Mouse (Mus musculus): ENCODE results near the gene Cdk2ap2. TPM values are rescaled to one million over a fixed set of nuclear protein-coding genes. Genes with fewer than 3 reads are reported as not detected.
"Not testable (repeated sequence)": the region's sequence is repeated elsewhere in the genome, so short reads cannot be mapped to it uniquely, and the experiment has no call there.

Gene Cdk2ap2
- polyA plus RNA-seq, 1 experiment = 32.1 TPM

DNA sequence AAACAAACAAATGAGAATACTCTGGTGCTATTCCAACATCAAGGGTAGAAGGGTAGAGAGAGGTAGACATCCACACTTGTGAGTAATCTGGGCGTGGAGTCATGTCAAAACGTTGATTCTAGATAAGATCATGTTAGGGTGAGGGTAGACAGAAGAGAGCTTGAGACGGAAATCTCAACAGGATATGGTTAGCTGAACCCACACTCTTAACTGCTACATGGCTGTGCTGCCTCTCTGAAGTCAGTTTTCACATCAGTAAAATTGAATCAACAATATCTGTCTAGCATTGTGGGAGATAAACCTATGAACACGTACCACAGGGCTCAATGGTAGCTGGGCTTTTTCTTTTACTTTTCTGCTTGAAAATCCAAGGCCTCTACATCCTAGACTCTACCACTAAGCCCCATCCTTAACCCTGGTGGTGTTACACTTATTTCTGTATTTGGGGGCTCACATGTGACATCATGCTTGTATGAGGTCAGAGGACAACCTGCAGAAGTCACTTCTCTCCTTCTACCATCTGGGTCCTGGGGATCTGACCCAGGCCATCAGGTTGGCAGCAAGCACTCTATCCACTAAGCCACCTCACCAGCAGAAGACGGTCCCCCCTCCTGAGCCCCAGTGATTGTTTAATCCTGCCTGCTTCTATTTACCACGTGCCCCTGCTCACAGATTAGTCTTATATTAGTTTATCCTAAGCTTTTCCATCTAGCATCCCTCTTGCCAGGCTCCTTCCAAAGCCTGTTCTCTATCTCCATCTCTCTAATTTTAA, 22.9 kb downstream of the Cdk2ap2 start:
- TF ChIP-seq CTCF (IDR thresholded peaks at IDR 0.05; ENCODE audit: borderline replicate concordance, insufficient read depth, low read length) = no peak
- TF ChIP-seq POLR2A (IDR thresholded peaks at IDR 0.05; ENCODE audit: low read depth, low read length) = no peak
- no peak overlapping the region for H3K27ac ChIP-seq (ENCODE audit: insufficient read depth, low read length)
- no peaks in the 10 kb centered on the region for H3K4me1 ChIP-seq (ENCODE audit: control insufficient read depth, insufficient read depth, low read length)
- no peak overlapping the region for H3K4me3 ChIP-seq (ENCODE audit: insufficient read depth, low read length)

GRCm38 (mm10) chr19:4120496-4120895, 23.5 kb downstream of the Cdk2ap2 start:
- H3K27ac ChIP-seq (ENCODE audit: insufficient read depth, low read length) = no peak overlapping the region
- H3K4me3 ChIP-seq (ENCODE audit: insufficient read depth, low read length) = no peak overlapping the region
- no peak for TF ChIP-seq CTCF (IDR thresholded peaks at IDR 0.05; ENCODE audit: borderline replicate concordance, insufficient read depth, low read length)
- TF ChIP-seq POLR2A (IDR thresholded peaks at IDR 0.05; ENCODE audit: low read depth, low read length) = no peak
- no peaks in the 10 kb centered on the region for H3K4me1 ChIP-seq (ENCODE audit: control insufficient read depth, insufficient read depth, low read length)

DNA sequence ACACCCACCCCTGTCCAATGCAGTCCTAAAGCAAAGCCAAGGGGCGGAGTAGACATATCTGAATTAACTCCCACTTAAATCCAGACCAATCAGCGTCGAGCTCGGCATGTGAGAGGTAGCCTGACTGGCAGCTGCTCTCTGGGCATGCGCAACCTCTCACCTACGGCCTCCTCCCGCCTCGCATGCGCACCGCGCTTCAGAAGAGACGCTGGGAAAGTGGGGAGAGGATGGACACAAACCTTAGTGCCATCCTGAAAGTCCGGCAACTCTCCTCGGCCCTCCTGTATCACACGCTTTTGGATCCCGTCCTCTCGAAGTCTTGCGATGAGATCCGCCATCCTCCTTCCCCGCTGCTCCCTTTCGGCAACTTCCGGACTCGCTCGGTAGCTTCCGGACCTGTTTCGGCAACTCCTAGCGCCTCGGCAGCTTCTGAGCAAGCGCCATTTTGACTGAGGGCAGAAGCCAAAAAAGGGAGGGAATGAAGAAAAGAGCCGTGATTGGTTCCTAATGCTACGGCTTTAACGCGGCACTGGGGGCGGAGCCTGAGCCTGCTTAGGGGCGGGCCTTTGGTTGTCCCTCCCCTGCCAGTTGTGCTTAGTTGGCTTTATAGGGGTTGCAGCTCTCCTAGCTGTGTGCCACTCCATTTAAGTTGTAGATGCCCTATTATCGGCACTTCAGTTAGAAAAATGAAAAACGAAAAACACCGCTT, 24.3 kb downstream of the Cdk2ap2 start:
- peak overlapping the region; percentile 57 for H3K27ac ChIP-seq (ENCODE audit: insufficient read depth, low read length)
- H3K4me3 ChIP-seq (ENCODE audit: insufficient read depth, low read length) = peak overlapping the region; percentile 41
- peak; percentile 83 for TF ChIP-seq POLR2A (IDR thresholded peaks at IDR 0.05; ENCODE audit: low read depth, low read length)
- no peak for TF ChIP-seq CTCF (IDR thresholded peaks at IDR 0.05; ENCODE audit: borderline replicate concordance, insufficient read depth, low read length)
- no peaks in the 10 kb centered on the region for H3K4me1 ChIP-seq (ENCODE audit: control insufficient read depth, insufficient read depth, low read length)

GRCm38 (mm10) chr19:4121896-4122295, 24.9 kb downstream of the Cdk2ap2 start:
- not testable (repeated sequence) for H3K4me1 ChIP-seq (ENCODE audit: control insufficient read depth, insufficient read depth, low read length); H3K27ac ChIP-seq (ENCODE audit: insufficient read depth, low read length); H3K4me3 ChIP-seq (ENCODE audit: insufficient read depth, low read length)

DNA sequence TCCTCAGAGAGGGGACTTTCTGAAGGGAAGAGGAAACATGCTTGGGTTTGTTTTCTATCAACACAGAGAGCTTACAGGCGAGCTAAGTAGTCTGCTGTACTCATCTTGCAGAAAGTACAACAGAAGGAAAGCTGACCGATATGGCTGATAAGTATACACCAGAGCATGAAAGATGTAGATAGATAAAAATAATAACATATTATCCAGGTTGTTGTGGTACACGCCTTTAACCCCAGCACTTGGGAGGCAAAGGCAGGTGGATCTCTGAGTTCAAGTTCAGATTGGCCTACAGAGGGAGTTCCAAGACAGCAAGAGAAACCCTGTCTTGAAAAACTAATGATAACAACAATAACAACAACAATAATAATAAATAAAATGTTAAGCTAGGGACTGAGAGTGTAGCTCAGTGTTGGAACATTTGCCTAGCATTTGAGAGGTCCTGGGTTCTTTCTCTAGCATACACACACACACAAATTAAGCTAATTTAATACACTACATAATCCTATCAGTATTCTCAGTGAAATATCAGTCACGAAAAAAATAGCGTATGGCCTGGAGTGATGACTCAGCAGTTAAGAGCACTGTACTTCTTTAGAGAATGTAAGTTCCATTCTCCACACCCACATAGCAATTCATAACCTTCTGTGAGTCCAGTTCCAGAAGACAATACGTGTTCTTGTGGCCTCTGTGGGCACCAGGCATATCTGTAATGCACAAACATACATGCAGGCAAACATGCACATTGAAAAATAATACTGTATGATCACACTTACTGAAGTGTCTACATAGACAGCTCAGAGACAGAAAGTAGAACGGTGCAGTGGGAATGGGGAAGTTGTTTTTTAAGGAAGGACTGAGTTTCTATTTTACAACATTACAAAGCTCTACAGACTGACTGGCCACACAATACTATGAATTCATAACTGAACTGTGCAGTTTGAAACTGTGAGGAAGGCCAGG, 25.7 kb downstream of the Cdk2ap2 start:
- Histone ChIP-seq H3K27ac (ENCODE audit: insufficient read depth, low read length) (peak overlapping the region; percentile 16; the same call in 1 of the 2 replicates), H3K4me1 (ENCODE audit: control insufficient read depth, insufficient read depth, low read length) (no peaks in the 10 kb centered on the region), H3K4me3 (ENCODE audit: insufficient read depth, low read length) (no peak overlapping the region)
- no peak for TF ChIP-seq CTCF (IDR thresholded peaks at IDR 0.05; ENCODE audit: borderline replicate concordance, insufficient read depth, low read length)
- TF ChIP-seq POLR2A (IDR thresholded peaks at IDR 0.05; ENCODE audit: low read depth, low read length) = no peak

- no peak overlapping the region for H3K27ac ChIP-seq (ENCODE audit: insufficient read depth, low read length)
- H3K4me3 ChIP-seq (ENCODE audit: insufficient read depth, low read length) = no peak overlapping the region
- TF ChIP-seq POLR2A (IDR thresholded peaks at IDR 0.05; ENCODE audit: low read depth, low read length) (no peak), CTCF (IDR thresholded peaks at IDR 0.05; ENCODE audit: borderline replicate concordance, insufficient read depth, low read length) (no peak)
- no peaks in the 10 kb centered on the region for H3K4me1 ChIP-seq (ENCODE audit: control insufficient read depth, insufficient read depth, low read length)
Observed at GRCm38 (mm10) chr19:4124432-4124831, 27.4 kb downstream of the Cdk2ap2 start.

- Histone ChIP-seq H3K27ac (ENCODE audit: insufficient read depth, low read length) (0 out of 2 replicates have a peak overlapping the region, but pooled peaks have one; percentile 29), H3K4me3 (ENCODE audit: insufficient read depth, low read length) (peak overlapping the region; percentile 35; the same call in 1 of the 2 replicates)
- not testable (repeated sequence) for H3K4me1 ChIP-seq (ENCODE audit: control insufficient read depth, insufficient read depth, low read length)
Observed at GRCm38 (mm10) chr19:4125268-4125667, 28.3 kb downstream of the Cdk2ap2 start.

GRCm38 (mm10) chr19:4125741-4126696, 29.0 kb downstream of the Cdk2ap2 start, which contains the start of gene Aip:
Aip (minus strand) TSS chr19:4125858.
- Histone ChIP-seq H3K4me1 (ENCODE audit: control insufficient read depth, insufficient read depth, low read length) (peaks cover 3% of the 10 kb centered on the region; the same call in 1 of the 2 replicates), H3K4me3 (ENCODE audit: insufficient read depth, low read length) (peak within 1 kb of the TSS; percentile 96), H3K27ac (ENCODE audit: insufficient read depth, low read length) (peak within 1 kb of the TSS; percentile 29; the same call in 1 of the 2 replicates)
- TF ChIP-seq CTCF (IDR thresholded peaks at IDR 0.05; ENCODE audit: borderline replicate concordance, insufficient read depth, low read length) = peak; percentile 42; the same call in 1 of the 2 replicates
- peak; percentile 84 for TF ChIP-seq POLR2A (IDR thresholded peaks at IDR 0.05; ENCODE audit: low read depth, low read length)

All from embryonic fibroblast, embryonic 13.5 days (primary cell).